Mouse (Mus musculus) myocyte (in vitro differentiated cells): ENCODE data around the gene Etv5.

ENCODE experiments used
- E2F4 ChIP-seq: IDR thresholded peaks from one replicate; pipeline ENCODE4 v1.6.1; 2011; ENCODE audit warnings: mild to moderate bottlenecking, control low read depth, moderate library complexity; ENCODE audit not compliant: insufficient read depth
- MAX ChIP-seq: IDR thresholded peaks from one replicate; pipeline ENCODE4 v1.6.1; 2011; ENCODE audit warnings: low read depth, mild to moderate bottlenecking, control low read depth

- TF ChIP-seq E2F4, result no peak
- TF ChIP-seq MAX, result no peak
Measured at GRCm38 (mm10) chr16:22426866-22427265, 12.7 kb downstream of the Etv5 start.
